Comparison of ENCODE assay signal across 15 mouse cellular contexts in the genomic region with DNA sequence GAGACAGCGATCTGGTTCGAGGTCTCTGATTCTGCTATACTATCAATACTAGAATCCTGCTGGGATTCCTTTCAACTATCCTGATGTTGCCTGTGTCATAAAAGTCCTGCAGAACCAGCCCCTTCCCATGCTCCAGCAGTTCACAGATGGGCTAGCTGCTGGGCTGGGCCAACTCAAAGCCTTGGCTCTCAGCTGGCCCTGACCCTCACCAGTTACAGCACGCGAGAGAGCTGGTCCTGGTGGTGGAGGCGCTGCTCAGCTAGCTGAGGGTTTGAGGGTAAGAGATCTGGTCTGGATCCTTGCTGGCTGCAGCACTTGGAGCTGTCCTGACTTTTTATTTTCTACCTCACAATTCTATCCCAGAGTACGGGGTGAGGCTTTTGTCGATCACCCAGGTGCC. TPM values are rescaled to one million over a fixed set of nuclear protein-coding genes. Genes with fewer than 3 reads are reported as not detected.
DNase-seq lines count a peak whose midpoint lies in the region; ATAC-seq and TF ChIP-seq lines count a peak whose summit lies in the region.
"Had no signal": no experiment of that assay in that cellular context is flagged by ENCODE, and none has a peak within 500 bp of the region (broad histone marks: within the 10 kb centered on the region; RNA-seq: fewer than 3 reads in every experiment).

No protein-coding gene starts in this region.

- peaks cover 18% of the 10 kb centered on the region for H3K4me1 ChIP-seq in heart, embryonic 10.5 days
- peaks cover 10% of the 10 kb centered on the region; the same call in 1 of the 2 replicates for H3K4me1 ChIP-seq in kidney, postnatal 0 days (replicated peaks; ENCODE audit: insufficient read depth, low read length)
- H3K4me1 ChIP-seq in midbrain, embryonic 16.5 days (ENCODE audit: control insufficient read depth, insufficient read depth, low read length) = peaks cover 11% of the 10 kb centered on the region
- no peaks in the 10 kb centered on the region for H3K4me1 ChIP-seq in midbrain, postnatal 0 days (ENCODE audit: insufficient read depth, low read length)

- DNase-seq in heart, embryonic 10.5 days (ENCODE audit: low spot score) = no peak
- no peak for DNase-seq in heart, postnatal 14 days
- no peak for DNase-seq in kidney, postnatal 0 days (ENCODE audit: low spot score)
- no peak for DNase-seq in kidney, adult 18-20 months
- DNase-seq in midbrain, postnatal 0 days (ENCODE audit: low spot score) = no peak
- DNase-seq: adrenal gland, postnatal 36 days; cerebellum, adult 9-11 months; forebrain, postnatal 0 days; right cerebral cortex, adult 18-20 months; thymus, postnatal 25 days had no signal

- no peak; the same call in 1 of the 2 replicates for ATAC-seq in kidney, postnatal 0 days (replicated peaks; ENCODE audit: low FRiP score, low read depth)
- peak; percentile 50; the same call in 1 of the 2 replicates for ATAC-seq in midbrain, embryonic 16.5 days
- no peak for ATAC-seq in midbrain, postnatal 0 days (ENCODE audit: low FRiP score)
- ATAC-seq in frontal cortex, adult (ENCODE audit: low TSS enrichment) = no peak

- 0 out of 2 replicates have a peak overlapping the region, but pooled peaks have one; percentile 4 for H3K9ac ChIP-seq in kidney, postnatal 0 days (ENCODE audit: low read depth, low read length)
- H3K9ac ChIP-seq in midbrain, embryonic 16.5 days (ENCODE audit: low read depth, low read length) = no peak overlapping the region
- no peak overlapping the region for H3K9ac ChIP-seq in midbrain, postnatal 0 days (replicated peaks; ENCODE audit: low read length, poor library complexity, severe bottlenecking)
- H3K9ac ChIP-seq: forebrain, postnatal 0 days; limb, embryonic 12.5 days; liver, embryonic 15.5 days; stomach, embryonic 15.5 days had no signal

- no peak overlapping the region for H3K4me2 ChIP-seq in kidney, postnatal 0 days (ENCODE audit: low read length)
- H3K4me2 ChIP-seq in midbrain, embryonic 16.5 days (ENCODE audit: low read length) = no peak overlapping the region
- no peak overlapping the region for H3K4me2 ChIP-seq in midbrain, postnatal 0 days (ENCODE audit: low read depth, low read length, poor library complexity, severe bottlenecking)
- H3K4me2 ChIP-seq: limb, embryonic 12.5 days; liver, embryonic 15.5 days had no signal

- WGBS in heart, embryonic 10.5 days = 87% methylated on average over 7 of the region's 7 CpGs
- 64% methylated on average over 7 of the region's 7 CpGs for WGBS in kidney, postnatal 0 days
- WGBS in midbrain, embryonic 16.5 days = 79% methylated on average over 7 of the region's 7 CpGs
- 79% methylated on average over 7 of the region's 7 CpGs for WGBS in midbrain, postnatal 0 days

- H3K27me3 ChIP-seq in heart, embryonic 10.5 days (ENCODE audit: insufficient read depth, poor library complexity, severe bottlenecking) = no peaks in the 10 kb centered on the region
- H3K27me3 ChIP-seq in kidney, postnatal 0 days (ENCODE audit: insufficient read depth, low read length) = no peaks in the 10 kb centered on the region
- no peaks in the 10 kb centered on the region for H3K27me3 ChIP-seq in midbrain, embryonic 16.5 days (ENCODE audit: control insufficient read depth, insufficient read depth, low read depth, low read length)
- no peaks in the 10 kb centered on the region for H3K27me3 ChIP-seq in midbrain, postnatal 0 days (ENCODE audit: insufficient read depth, low read length)
- H3K27me3 ChIP-seq: limb, embryonic 12.5 days; liver, embryonic 15.5 days; stomach, embryonic 15.5 days had no signal

- no peak for TF ChIP-seq CTCF in kidney, postnatal 0 days (IDR thresholded peaks at IDR 0.05; ENCODE audit: low read depth)
- TF ChIP-seq CTCF in midbrain, postnatal 0 days (IDR thresholded peaks at IDR 0.05) = no peak

- no peak overlapping the region for H3K4me3 ChIP-seq in heart, embryonic 10.5 days
- H3K4me3 ChIP-seq in kidney, postnatal 0 days (replicated peaks; ENCODE audit: low read depth, low read length) = no peak overlapping the region
- H3K4me3 ChIP-seq in midbrain, embryonic 16.5 days (ENCODE audit: low read depth, low read length) = no peak overlapping the region
- H3K4me3 ChIP-seq in midbrain, postnatal 0 days (ENCODE audit: low read depth, low read length) = no peak overlapping the region
- H3K4me3 ChIP-seq: limb, embryonic 12.5 days; liver, embryonic 15.5 days; stomach, embryonic 15.5 days had no signal

- 0 out of 2 replicates have a peak overlapping the region, but pooled peaks have one; percentile 10 for H3K27ac ChIP-seq in heart, embryonic 10.5 days
- peak overlapping the region; percentile 65; the same call in 1 of the 2 replicates for H3K27ac ChIP-seq in kidney, postnatal 0 days
- no peak overlapping the region for H3K27ac ChIP-seq in midbrain, embryonic 16.5 days (ENCODE audit: low read length)
- no peak overlapping the region for H3K27ac ChIP-seq in midbrain, postnatal 0 days (ENCODE audit: low read depth, low read length)
- H3K27ac ChIP-seq: limb, embryonic 12.5 days; liver, embryonic 15.5 days; stomach, embryonic 15.5 days had no signal

- intact Hi-C loops in heart, postnatal 14 days (cut with DNase I) = no loop called here

- no peaks in the 10 kb centered on the region for H3K9me3 ChIP-seq in heart, embryonic 10.5 days
- H3K9me3 ChIP-seq in kidney, postnatal 0 days (replicated peaks; ENCODE audit: low read length) = no peaks in the 10 kb centered on the region
- no peaks in the 10 kb centered on the region for H3K9me3 ChIP-seq in midbrain, embryonic 16.5 days (replicated peaks; ENCODE audit: control insufficient read depth, low read length, poor library complexity, severe bottlenecking)
- no peaks in the 10 kb centered on the region for H3K9me3 ChIP-seq in midbrain, postnatal 0 days (ENCODE audit: low read length)
- H3K9me3 ChIP-seq: limb, embryonic 12.5 days; liver, embryonic 15.5 days; stomach, embryonic 15.5 days had no signal

- peaks cover 7% of the 10 kb centered on the region for H3K36me3 ChIP-seq in heart, embryonic 10.5 days
- H3K36me3 ChIP-seq in kidney, postnatal 0 days (ENCODE audit: insufficient read depth, low read length) = 0 out of 2 replicates have a peak, but pooled peaks cover 3% of the 10 kb centered on the region
- H3K36me3 ChIP-seq in midbrain, embryonic 16.5 days (ENCODE audit: control insufficient read depth, insufficient read depth, low read length) = no peaks in the 10 kb centered on the region
- peaks cover 7% of the 10 kb centered on the region for H3K36me3 ChIP-seq in midbrain, postnatal 0 days (ENCODE audit: insufficient read depth, low read length)

RNA-seq across cellular contexts. Expression of a gene that starts 10.8 kb away (rescaled TPM):
- polyA plus RNA-seq in heart, embryonic 10.5 days (2016; fragmentation: Nextera tagmentation; extraction: Ambion mirVana) = 38.2 and 58.5 TPM in 2 replicates
- total RNA-seq in heart, postnatal 14 days (2021) = 10 to 100 TPM; 16.0 to 16.7 TPM
- polyA plus RNA-seq in kidney, postnatal 0 days (2015; fragmentation: Nextera tagmentation; extraction: Ambion mirVana) = 39.6 and 40.2 TPM in 2 replicates
- polyA plus RNA-seq in midbrain, embryonic 16.5 days (2015; fragmentation: Nextera tagmentation; extraction: Ambion mirVana) = 90.2 and 92.1 TPM in 2 replicates
- 111 and 119 TPM in 2 replicates for total RNA-seq in midbrain, postnatal 0 days (2014; rRNA removed)
- 71.2 and 78.6 TPM in 2 replicates for polyA plus RNA-seq in midbrain, postnatal 0 days (2015; fragmentation: Nextera tagmentation; extraction: Ambion mirVana)

RNA-seq across cellular contexts. Expression of a gene that starts 36.9 kb away (rescaled TPM):
- polyA plus RNA-seq in heart, embryonic 10.5 days (2016; fragmentation: Nextera tagmentation; extraction: Ambion mirVana) = 2.0 and 2.6 TPM in 2 replicates
- 1 to 10 TPM; 2.1 to 3.1 TPM for total RNA-seq in heart, postnatal 14 days (2021)
- 7.0 and 7.7 TPM in 2 replicates for polyA plus RNA-seq in kidney, postnatal 0 days (2015; fragmentation: Nextera tagmentation; extraction: Ambion mirVana)
- polyA plus RNA-seq in midbrain, embryonic 16.5 days (2015; fragmentation: Nextera tagmentation; extraction: Ambion mirVana) = 3.1 and 3.8 TPM in 2 replicates
- total RNA-seq in midbrain, postnatal 0 days (2014; rRNA removed) = 1.4 and 2.6 TPM in 2 replicates
- polyA plus RNA-seq in midbrain, postnatal 0 days (2015; fragmentation: Nextera tagmentation; extraction: Ambion mirVana) = 2.6 and 2.9 TPM in 2 replicates

RNA-seq across cellular contexts. Expression of a gene that starts 46.2 kb away (rescaled TPM):
- 0.92 and 1.0 TPM in 2 replicates for polyA plus RNA-seq in heart, embryonic 10.5 days (2016; fragmentation: Nextera tagmentation; extraction: Ambion mirVana)
- total RNA-seq in heart, postnatal 14 days (2021) = 1 to 10 TPM; 2.9 to 5.2 TPM
- polyA plus RNA-seq in kidney, postnatal 0 days (2015; fragmentation: Nextera tagmentation; extraction: Ambion mirVana) = 0.61 and 0.75 TPM in 2 replicates
- polyA plus RNA-seq in midbrain, embryonic 16.5 days (2015; fragmentation: Nextera tagmentation; extraction: Ambion mirVana) = 0.38 and 0.73 TPM in 2 replicates
- 0.60 and 0.99 TPM in 2 replicates for total RNA-seq in midbrain, postnatal 0 days (2014; rRNA removed)
- polyA plus RNA-seq in midbrain, postnatal 0 days (2015; fragmentation: Nextera tagmentation; extraction: Ambion mirVana) = 0.20 and 0.25 TPM in 2 replicates

Comparison
In these comparisons a context has a peak if more than half of its experiments do, and no peak if none do; other contexts are left out.
1. H3K27ac ChIP-seq: peak in heart, embryonic 10.5 days (single experiment) and kidney, postnatal 0 days (single experiment); none in midbrain, embryonic 16.5 days (single experiment) and midbrain, postnatal 0 days (single experiment).